Mouse (Mus musculus): Measurements from ENCODE around the gene Sept14.
"Not testable (repeated sequence)": the region's sequence is repeated elsewhere in the genome, so short reads cannot be mapped to it uniquely, and the experiment has no call there.

The Sept14 gene

DNA sequence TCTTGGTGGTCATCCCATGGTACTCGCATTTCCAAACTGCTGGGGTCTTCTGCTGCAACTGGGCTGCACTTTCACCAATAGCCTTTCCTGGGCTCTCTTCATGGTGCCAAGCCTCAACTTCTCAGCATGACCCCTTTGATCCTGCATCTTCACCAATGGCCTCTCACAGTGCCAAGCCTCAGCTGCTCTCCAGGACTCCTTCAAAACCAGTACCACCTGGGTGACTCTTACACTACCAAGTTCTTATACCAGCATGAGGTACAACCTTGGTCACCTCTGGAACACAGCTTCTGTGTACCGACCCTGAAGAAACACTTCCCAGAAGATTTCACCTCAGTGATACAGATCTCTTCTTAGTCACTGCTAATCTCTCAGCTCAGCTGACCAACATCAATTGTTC is at the start of gene Sept14:
Gene Sept14, minus strand, starts transcription at position 101 of the 400 bp plus-strand sequence.
- DNase-seq: no peak

GRCm38 (mm10) chr5:129756886-129757285 is 48.6 kb upstream of the Sept14 start:
- no peak for DNase-seq

GRCm38 (mm10) chr5:129744050-129744449 is 35.7 kb upstream of the Sept14 start:
- DNase-seq: no peak

GRCm38 (mm10) chr5:129742903-129743488 is 34.7 kb upstream of the Sept14 start:
- no peak for DNase-seq

DNA sequence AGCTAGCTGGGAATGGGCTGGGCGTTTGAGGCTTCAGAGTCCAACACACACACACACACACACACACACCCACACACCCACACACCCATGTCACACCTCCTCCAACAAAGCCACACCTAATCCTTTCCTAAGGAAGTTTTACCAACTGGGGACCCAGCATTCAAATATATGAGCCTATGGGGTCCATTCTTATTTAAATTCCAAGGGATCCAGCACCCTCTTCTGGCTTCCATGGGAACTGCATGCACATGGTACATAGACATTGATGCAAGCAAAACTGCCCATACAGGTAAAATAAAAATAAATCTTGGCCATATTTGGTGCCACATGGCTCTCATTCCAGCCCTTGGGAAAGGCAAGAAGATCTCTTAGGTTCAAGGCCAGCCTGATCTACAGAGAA is 32.7 kb upstream of the Sept14 start:
- DNase-seq: no peak

DNA sequence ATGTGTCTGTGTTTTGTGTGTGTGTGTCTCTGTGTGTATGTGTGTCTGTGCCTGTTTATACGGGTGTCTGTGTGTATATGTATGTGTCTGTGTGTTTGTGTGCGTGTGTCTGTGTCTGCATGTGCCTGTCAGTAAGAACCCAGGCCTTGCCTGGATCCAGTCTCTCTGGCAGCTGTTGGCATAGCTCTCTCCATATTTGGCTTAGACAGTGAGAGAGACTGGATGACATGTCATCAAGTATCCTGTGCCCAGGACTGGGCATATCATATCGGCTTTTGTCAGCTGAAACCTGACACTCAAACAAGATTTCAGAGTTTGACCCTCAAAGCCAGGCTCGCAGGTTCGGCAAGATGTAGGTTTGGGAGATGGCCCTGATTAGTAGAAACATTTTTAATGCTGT is 22.7 kb upstream of the Sept14 start:
- no peak for DNase-seq

DNA sequence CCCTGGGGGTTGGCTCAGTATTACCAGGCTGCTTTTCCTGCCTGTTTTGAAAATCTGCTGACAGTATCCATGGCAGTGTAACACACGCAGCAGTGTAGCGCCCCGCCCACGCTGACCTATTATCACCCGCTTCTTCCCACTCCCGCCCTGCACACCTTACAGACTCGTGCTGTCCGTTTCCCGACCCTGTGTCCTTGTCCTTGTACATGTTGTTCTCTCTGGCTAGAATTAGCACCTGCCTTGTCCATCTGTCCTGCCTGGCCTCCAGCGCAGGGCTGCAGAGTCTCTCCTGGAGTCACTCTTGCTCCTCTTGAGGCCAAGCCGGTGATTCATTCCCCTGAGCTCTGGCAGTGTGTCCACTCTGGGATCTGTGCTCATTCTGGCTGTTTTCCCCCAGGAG is 22.0 kb upstream of the Sept14 start:
- peak; percentile 78 for DNase-seq

GRCm38 (mm10) chr5:129729286-129729685 is 21.0 kb upstream of the Sept14 start:
- no peak for DNase-seq

DNA sequence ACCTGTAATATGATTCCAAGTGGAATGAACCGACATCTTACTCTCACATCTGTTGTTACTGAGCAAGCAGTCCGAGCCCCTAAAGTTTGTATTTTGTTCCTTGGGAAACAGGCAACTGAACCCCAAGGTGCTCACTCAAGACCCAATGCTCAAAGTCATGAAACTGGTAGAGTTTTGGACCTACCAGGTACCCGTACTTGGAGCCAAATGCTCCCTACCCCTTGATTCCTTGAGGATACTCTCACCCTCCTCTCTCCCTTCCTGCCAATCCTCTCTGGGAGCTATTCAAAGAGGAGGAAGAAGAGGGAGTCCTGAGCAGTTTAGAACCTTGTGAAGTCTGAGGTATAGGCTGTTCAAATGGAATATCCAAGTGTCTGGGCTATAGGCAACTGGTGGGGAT is 18.5 kb upstream of the Sept14 start:
- DNase-seq: no peak

DNA sequence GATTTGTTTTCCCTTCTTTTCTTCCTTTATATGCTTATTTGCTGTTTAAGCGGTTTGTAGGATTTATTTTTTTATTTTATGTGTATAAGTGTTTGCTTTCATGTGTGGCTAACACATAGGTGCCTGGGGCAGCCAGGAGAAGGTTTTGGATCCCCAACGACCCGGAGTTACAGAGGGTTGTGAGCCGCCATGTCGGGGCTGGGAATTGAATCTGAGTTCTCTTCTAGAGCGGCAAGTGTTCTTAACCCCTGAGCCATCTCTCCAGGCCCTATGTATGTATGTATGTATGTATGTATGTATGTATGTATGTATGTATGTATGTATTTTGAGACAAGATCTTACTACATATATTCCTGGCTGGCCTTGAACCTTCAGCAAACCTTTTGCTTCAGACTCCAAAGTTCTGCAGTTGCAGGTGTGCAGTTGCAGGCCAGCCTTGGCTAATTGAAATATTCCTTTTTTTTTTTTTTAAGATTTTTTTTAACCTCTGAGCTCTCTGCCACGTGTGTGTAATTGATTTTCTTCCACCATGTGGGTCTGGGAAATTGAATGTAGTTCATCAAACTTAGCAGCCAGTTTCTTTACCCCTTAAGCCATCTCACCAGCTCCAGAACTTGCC is 17.6 kb upstream of the Sept14 start:
- no peak for DNase-seq

DNA sequence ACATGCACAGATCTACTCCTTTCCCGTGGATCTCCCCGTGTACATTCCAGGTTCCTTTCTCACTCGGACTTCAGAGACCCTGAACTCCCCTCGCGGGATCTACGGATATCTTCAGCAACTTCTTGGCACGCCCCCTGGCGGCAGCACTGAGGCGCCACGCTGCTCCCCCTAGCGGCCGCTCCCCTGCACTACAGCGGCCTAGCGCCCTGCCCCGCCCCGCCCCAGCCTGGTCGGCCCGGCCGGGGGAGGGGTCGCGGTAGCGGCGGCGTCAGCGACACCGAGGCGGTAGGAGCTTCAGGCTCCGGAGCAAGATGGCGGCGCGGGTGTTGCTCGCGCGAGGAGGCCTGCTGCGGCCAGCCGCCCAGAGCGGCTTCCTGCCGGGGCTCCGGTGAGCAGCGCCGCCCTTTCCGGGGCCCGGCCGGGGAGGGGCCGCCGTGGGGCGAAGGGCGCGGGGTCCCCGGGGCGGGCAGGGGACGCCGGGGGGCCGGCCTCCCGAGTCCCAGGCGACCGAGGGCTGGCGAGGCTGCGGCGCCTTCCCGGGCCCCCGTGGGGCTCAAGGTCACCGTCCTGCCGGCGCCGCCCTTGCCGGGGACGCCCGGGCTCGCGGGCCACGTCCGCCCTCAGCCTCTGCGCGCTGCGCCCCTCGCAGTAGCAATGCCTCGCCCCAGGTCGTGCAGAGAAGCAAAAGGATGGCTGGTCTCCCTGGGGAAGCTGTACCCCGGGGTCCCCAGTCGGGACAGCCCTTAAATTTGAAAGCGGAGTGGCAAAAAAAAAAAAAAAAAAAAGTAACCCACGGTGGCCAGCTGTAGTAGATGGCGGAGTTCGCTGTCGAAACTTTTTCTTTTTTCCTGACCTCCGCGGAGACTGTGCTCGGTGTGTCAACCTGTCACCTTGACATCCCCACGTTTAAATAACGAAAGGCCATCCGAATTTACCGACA is 16.8 kb upstream of the Sept14 start, which contains the start of gene Nipsnap2:
Gene Nipsnap2, plus strand, starts transcription at position 230 of the 940 bp plus-strand sequence.
- DNase-seq: peak; percentile 94

GRCm38 (mm10) chr5:129724268-129724667 is 16.0 kb upstream of the Sept14 start:
- no peak for DNase-seq

DNA sequence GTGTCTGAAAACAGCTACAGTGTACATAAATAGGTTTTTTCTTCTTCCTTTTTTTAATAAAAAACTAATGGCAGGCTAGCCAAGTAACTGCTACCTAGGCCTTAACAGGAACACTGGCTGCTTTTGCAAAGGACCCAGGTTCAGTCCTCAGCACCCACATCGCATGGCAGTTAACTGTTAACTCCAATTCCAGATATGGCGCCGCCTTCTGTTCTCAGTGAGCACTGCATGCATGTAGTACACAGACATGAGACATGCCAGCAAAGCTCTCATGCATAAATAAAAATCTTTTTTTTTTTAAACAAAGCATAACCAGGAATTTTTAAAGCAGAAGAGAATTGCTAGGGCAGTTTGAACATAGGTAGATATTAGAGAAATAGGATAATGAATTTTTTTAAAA is 11.9 kb upstream of the Sept14 start:
- DNase-seq: no peak

- DNase-seq: no peak
These were observed 8.7 kb upstream of the Sept14 start for GRCm38 (mm10) chr5:129717016-129717415.

GRCm38 (mm10) chr5:129715326-129715861 is 7.1 kb upstream of the Sept14 start, which contains the start of gene Mrps17:
Gene Mrps17, plus strand, starts transcription at chr5:129715497.
- DNase-seq: peak; percentile 91

GRCm38 (mm10) chr5:129703368-129703767 is 4.9 kb downstream of the Sept14 start:
- no peak for DNase-seq

DNA sequence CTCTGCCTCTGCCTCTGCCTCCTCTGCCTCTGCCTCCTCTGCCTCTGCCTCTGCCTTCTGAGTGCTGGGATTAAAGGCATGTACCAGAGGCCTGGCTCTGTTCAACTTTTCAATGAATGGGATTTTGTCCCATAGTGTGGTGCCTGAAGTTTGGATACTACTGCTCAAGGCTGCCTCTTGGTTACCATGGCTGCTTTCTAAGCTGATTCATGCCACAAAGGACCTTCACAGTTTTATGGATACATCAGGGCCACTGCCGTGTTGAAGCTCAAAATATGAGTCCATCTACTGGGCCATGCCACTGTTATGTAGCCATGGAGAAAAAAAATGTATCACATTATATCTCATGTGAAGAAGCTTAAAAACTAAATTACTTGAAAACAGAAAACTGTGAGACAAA is 6.6 kb downstream of the Sept14 start:
- no peak for DNase-seq

- no peak for DNase-seq
These were observed 7.8 kb downstream of the Sept14 start for GRCm38 (mm10) chr5:129700506-129700905.

GRCm38 (mm10) chr5:129690528-129690927 is 17.8 kb downstream of the Sept14 start:
- DNase-seq: no peak

- no peak for DNase-seq
These were observed 20.7 kb downstream of the Sept14 start for GRCm38 (mm10) chr5:129687621-129688020.

DNA sequence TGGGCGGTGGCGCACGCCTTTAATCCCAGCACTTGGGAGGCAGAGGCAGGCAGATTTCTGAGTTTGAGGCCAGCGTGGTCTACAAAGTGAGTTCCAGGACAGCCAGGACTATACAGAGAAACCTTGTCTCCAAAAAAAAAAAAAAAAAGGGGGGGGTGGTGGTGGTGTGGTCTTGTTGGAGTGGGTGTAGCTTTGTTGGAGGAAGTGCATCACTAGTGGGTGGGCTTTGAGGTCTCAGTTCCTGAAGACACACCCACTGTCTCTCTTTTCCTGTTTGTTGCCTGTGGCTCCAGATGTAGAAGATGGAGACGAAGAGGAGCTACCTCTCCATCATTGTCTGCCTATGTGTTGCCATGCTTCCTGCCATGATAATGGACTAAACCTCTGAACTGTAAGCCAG is 23.2 kb downstream of the Sept14 start:
- not testable (repeated sequence) for DNase-seq

GRCm38 (mm10) chr5:129670036-129670458 is 38.3 kb downstream of the Sept14 start, which contains the start of gene Zfp11:
Gene Zfp11, minus strand, starts transcription at chr5:129670099.
- peak; percentile 86 for DNase-seq

GRCm38 (mm10) chr5:129669453-129670035 is 38.8 kb downstream of the Sept14 start:
- DNase-seq: no peak

Measured in cerebellum, adult 8-10 months (tissue).